Mouse (Mus musculus) lung, embryonic 14.5 days (tissue): Measurements from ENCODE around the gene Setd1a. TPM values are rescaled to one million over a fixed set of nuclear protein-coding genes. Genes with fewer than 3 reads are reported as not detected.

Experiments used
- ATAC-seq: fragments of 200-750 bp; cut with Nextera tagmentation; 2 replicates; pipeline ENCODE4 v1.8.0; 2017; ENCODE audit warnings: mild to moderate bottlenecking, moderate TSS enrichment, moderate library complexity; ENCODE audit not compliant: insufficient read depth
- DNase-seq: peaks from one replicate; pipeline ENCODE4 v3.0.0-alpha.2; 2015
- H3K27ac ChIP-seq: fragments of 300-500 bp; sonication (generic); 2 replicates; pipeline ENCODE4 v1.5.1; 2014; ENCODE audit warnings: low read depth, mild to moderate bottlenecking, moderate library complexity
- H3K27me3 ChIP-seq: fragments of 300-500 bp; sonication (generic); 2 replicates; pipeline ENCODE4 v1.6.1; 2014; ENCODE audit warnings: low read length, control low read depth; ENCODE audit not compliant: insufficient read depth
- H3K36me3 ChIP-seq: fragments of 300-500 bp; sonication (generic); 2 replicates; pipeline ENCODE4 v1.6.1; 2014; ENCODE audit warnings: control low read depth; ENCODE audit not compliant: insufficient read depth
- H3K4me1 ChIP-seq: fragments of 300-500 bp; sonication (generic); 2 replicates; pipeline ENCODE4 v1.6.1; 2014; ENCODE audit warnings: antibody characterized with exemption, control low read depth; ENCODE audit not compliant: insufficient read depth
- H3K4me2 ChIP-seq: fragments of 300-500 bp; sonication (generic); 2 replicates; pipeline ENCODE4 v1.6.1; 2014; ENCODE audit warnings: mild to moderate bottlenecking
- H3K4me3 ChIP-seq: fragments of 300-500 bp; sonication (generic); 2 replicates; pipeline ENCODE4 v1.5.1; 2014; ENCODE audit warnings: low read depth, low read length
- H3K9ac ChIP-seq: fragments of 300-500 bp; sonication (generic); 2 replicates; pipeline ENCODE4 v1.6.1; 2014
- H3K9me3 ChIP-seq: fragments of 300-500 bp; sonication (generic); 2 replicates; pipeline ENCODE4 v1.6.1; 2016; ENCODE audit warnings: low read depth, low read length, control low read depth
- CTCF ChIP-seq: IDR thresholded peaks from 2 replicates; pipeline ENCODE4 v1.5.1; 2016; ENCODE audit warnings: antibody characterized with exemption, low read depth
- WGBS: fragments of 180-500 bp; shearing (Covaris S2); extraction: QIAGEN DNeasy Blood & Tissue Kit; methylation state at CpG from one replicate; pipeline ENCODE4 v1.1.7; 2014; 5-methylcytosine and 5-hydroxymethylcytosine counted together
- polyA plus RNA-seq: library from polyadenylated mRNA; unstranded; fragments of >200 nt; fragmentation: Nextera tagmentation; extraction: Ambion mirVana; gene quantifications from 2 replicates; pipeline ENCODE4 v1.2.1, GENCODE M21; 2014

The Setd1a gene
- polyA plus RNA-seq, 1 experiment from 2014 or later, result 27.2 TPM

GRCm38 (mm10) chr7:127814241-127814921 lies 37.9 kb downstream of the Setd1a start:
- Histone ChIP-seq H3K27ac (no peak overlapping the region), H3K4me3 (no peak overlapping the region), H3K4me2 (0 out of 2 replicates have a peak overlapping the region, but pooled peaks have one; percentile 12), H3K4me1 (no peaks in the 10 kb centered on the region), H3K9ac (no peak overlapping the region), H3K27me3 (no peaks in the 10 kb centered on the region), H3K36me3 (no peaks in the 10 kb centered on the region), H3K9me3 (no peaks in the 10 kb centered on the region)
- WGBS, result 69% methylated on average over 19 of the region's 19 CpGs
- DNase-seq (peak; percentile 49), ATAC-seq (no peak)
- no peak for TF ChIP-seq CTCF

- Histone ChIP-seq H3K4me3 (no peak overlapping the region), H3K36me3 (no peaks in the 10 kb centered on the region), H3K27me3 (no peaks in the 10 kb centered on the region), H3K4me1 (no peaks in the 10 kb centered on the region), H3K27ac (no peak overlapping the region), H3K9me3 (no peaks in the 10 kb centered on the region), H3K4me2 (no peak overlapping the region), H3K9ac (no peak overlapping the region)
- 80% methylated on average over 15 of the region's 15 CpGs for WGBS
- no peak for TF ChIP-seq CTCF
- ATAC-seq (no peak), DNase-seq (no peak)
Measured at GRCm38 (mm10) chr7:127815116-127815665, 38.7 kb downstream of the Setd1a start.

- WGBS, result 53% methylated on average over 15 of the region's 15 CpGs
- H3K4me1 ChIP-seq, result no peaks in the 10 kb centered on the region
- ATAC-seq (peak; percentile 28; the same call in 1 of the 2 replicates), DNase-seq (peak; percentile 29)
- no peaks in the 10 kb centered on the region for H3K27me3 ChIP-seq
- no peaks in the 10 kb centered on the region for H3K9me3 ChIP-seq
- peak; percentile 31; the same call in 1 of the 2 replicates for TF ChIP-seq CTCF
- no peak overlapping the region for H3K4me2 ChIP-seq
- H3K27ac ChIP-seq, result no peak overlapping the region
- H3K4me3 ChIP-seq, result no peak overlapping the region
- no peaks in the 10 kb centered on the region for H3K36me3 ChIP-seq
- H3K9ac ChIP-seq, result no peak overlapping the region
Measured at GRCm38 (mm10) chr7:127815954-127816821, 39.7 kb downstream of the Setd1a start.

- H3K4me1 ChIP-seq, result no peaks in the 10 kb centered on the region
Measured at GRCm38 (mm10) chr7:127817053-127817452, 40.6 kb downstream of the Setd1a start.

GRCm38 (mm10) chr7:127817776-127818175 lies 41.3 kb downstream of the Setd1a start:
- ATAC-seq (no peak), DNase-seq (no peak)
- TF ChIP-seq CTCF, result no peak
- Histone ChIP-seq H3K9me3 (no peaks in the 10 kb centered on the region), H3K27me3 (no peaks in the 10 kb centered on the region), H3K4me2 (no peak overlapping the region), H3K36me3 (no peaks in the 10 kb centered on the region), H3K4me3 (no peak overlapping the region), H3K4me1 (no peaks in the 10 kb centered on the region), H3K27ac (no peak overlapping the region), H3K9ac (no peak overlapping the region)
- WGBS, result 86% methylated on average over 5 of the region's 5 CpGs

More at GRCm38 (mm10) chr7:127817053-127817452, 40.6 kb downstream of the Setd1a start:
- Histone ChIP-seq H3K9ac (no peak overlapping the region), H3K9me3 (no peaks in the 10 kb centered on the region), H3K27me3 (no peaks in the 10 kb centered on the region), H3K27ac (no peak overlapping the region), H3K4me2 (no peak overlapping the region), H3K4me3 (no peak overlapping the region), H3K36me3 (no peaks in the 10 kb centered on the region)
- ATAC-seq (no peak), DNase-seq (no peak)
- WGBS, result 74% methylated on average over 7 of the region's 7 CpGs
- TF ChIP-seq CTCF, result no peak

GRCm38 (mm10) chr7:127820836-127821509 lies 44.5 kb downstream of the Setd1a start:
- no peaks in the 10 kb centered on the region for H3K9me3 ChIP-seq

More at GRCm38 (mm10) chr7:127820836-127821509, 44.5 kb downstream of the Setd1a start:
- no peak overlapping the region for H3K4me2 ChIP-seq
- no peak for TF ChIP-seq CTCF
- no peak for ATAC-seq
- peak; percentile 18 for DNase-seq
- no peaks in the 10 kb centered on the region for H3K36me3 ChIP-seq
- H3K4me3 ChIP-seq, result no peak overlapping the region
- H3K4me1 ChIP-seq, result no peaks in the 10 kb centered on the region
- WGBS, result 50% methylated on average over 13 of the region's 13 CpGs
- no peaks in the 10 kb centered on the region for H3K27me3 ChIP-seq
- H3K27ac ChIP-seq, result no peak overlapping the region; the same call in 1 of the 2 replicates
- H3K9ac ChIP-seq, result no peak overlapping the region
